Mouse (Mus musculus) lung, embryonic 15.5 days (tissue): ENCODE results near the gene Rnf5. TPM values are rescaled to one million over a fixed set of nuclear protein-coding genes. Genes with fewer than 3 reads are reported as not detected.

Experiments
- ATAC-seq: fragments of 200-750 bp; cut with Nextera tagmentation; 2 replicates; pipeline ENCODE4 v1.8.0; 2017; ENCODE audit warnings: moderate number of reproducible peaks, borderline replicate concordance; ENCODE audit not compliant: low FRiP score, low TSS enrichment; ENCODE audit errors: extremely low read depth
- H3K27ac ChIP-seq: fragments of 300-500 bp; sonication (generic); 2 replicates; pipeline ENCODE4 v1.5.1; 2015; ENCODE audit warnings: moderate library complexity, mild to moderate bottlenecking, inconsistent platforms
- H3K27me3 ChIP-seq: fragments of 300-500 bp; sonication (generic); 2 replicates; pipeline ENCODE4 v1.6.1; 2015; ENCODE audit warnings: inconsistent platforms
- H3K36me3 ChIP-seq: fragments of 300-500 bp; sonication (generic); 2 replicates; pipeline ENCODE4 v1.6.1; 2015; ENCODE audit warnings: inconsistent platforms
- H3K4me1 ChIP-seq: fragments of 300-500 bp; sonication (generic); 2 replicates; pipeline ENCODE4 v1.6.1; 2015; ENCODE audit warnings: inconsistent platforms
- H3K4me2 ChIP-seq: fragments of 300-500 bp; sonication (generic); 2 replicates; pipeline ENCODE4 v1.6.1; 2015; ENCODE audit warnings: inconsistent platforms, mild to moderate bottlenecking, moderate library complexity
- H3K4me3 ChIP-seq: fragments of 300-500 bp; sonication (generic); 2 replicates; pipeline ENCODE4 v1.5.1; 2015; ENCODE audit warnings: mild to moderate bottlenecking, inconsistent platforms
- H3K9ac ChIP-seq: fragments of 300-500 bp; sonication (generic); 2 replicates; pipeline ENCODE4 v1.6.1; 2015; ENCODE audit warnings: inconsistent platforms
- H3K9me3 ChIP-seq: fragments of 300-500 bp; sonication (generic); 2 replicates; pipeline ENCODE4 v1.6.1; 2016; ENCODE audit warnings: inconsistent platforms
- WGBS: fragments of 180-500 bp; shearing (Covaris S2); methylation state at CpG from one replicate; pipeline ENCODE4 v1.1.7; 2015; 5-methylcytosine and 5-hydroxymethylcytosine counted together
- polyA plus RNA-seq: library from polyadenylated mRNA; unstranded; fragments of >200 nt; fragmentation: Nextera tagmentation; extraction: Ambion mirVana; gene quantifications from 2 replicates; pipeline ENCODE4 v1.2.1, GENCODE M21; 2015

The Rnf5 gene
- polyA plus RNA-seq, 1 experiment from 2014 or later = 122 TPM

DNA sequence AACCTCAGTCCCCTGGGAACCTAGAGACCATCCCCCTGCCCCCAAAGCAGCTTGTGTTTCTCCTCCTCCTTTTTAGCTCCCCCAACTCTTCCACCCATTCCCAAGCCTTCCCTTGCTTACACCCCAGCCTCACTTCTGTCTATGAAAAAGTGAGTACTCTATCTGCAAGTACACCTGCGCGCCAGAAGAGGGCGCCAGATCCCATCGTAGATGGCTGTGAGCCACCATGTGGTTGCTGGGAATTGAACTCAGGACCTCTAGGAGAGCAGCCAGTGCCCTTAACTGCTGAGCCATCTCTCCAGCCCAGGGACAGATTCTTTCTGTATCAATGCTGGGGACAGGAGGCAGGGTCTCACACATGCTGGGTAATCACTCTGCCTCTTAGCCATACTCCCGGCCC is 31.6 kb downstream of the Rnf5 start:
- no peaks in the 10 kb centered on the region for H3K27me3 ChIP-seq
- H3K4me3 ChIP-seq = no peak overlapping the region
- peaks cover 4% of the 10 kb centered on the region; the same call in 1 of the 2 replicates for H3K4me1 ChIP-seq
- 18% methylated on average over 5 of the region's 5 CpGs for WGBS
- no peak overlapping the region for H3K27ac ChIP-seq
- H3K9ac ChIP-seq = no peak overlapping the region
- H3K36me3 ChIP-seq = no peaks in the 10 kb centered on the region
- no peak for ATAC-seq
- H3K4me2 ChIP-seq = no peak overlapping the region
- no peaks in the 10 kb centered on the region for H3K9me3 ChIP-seq

DNA sequence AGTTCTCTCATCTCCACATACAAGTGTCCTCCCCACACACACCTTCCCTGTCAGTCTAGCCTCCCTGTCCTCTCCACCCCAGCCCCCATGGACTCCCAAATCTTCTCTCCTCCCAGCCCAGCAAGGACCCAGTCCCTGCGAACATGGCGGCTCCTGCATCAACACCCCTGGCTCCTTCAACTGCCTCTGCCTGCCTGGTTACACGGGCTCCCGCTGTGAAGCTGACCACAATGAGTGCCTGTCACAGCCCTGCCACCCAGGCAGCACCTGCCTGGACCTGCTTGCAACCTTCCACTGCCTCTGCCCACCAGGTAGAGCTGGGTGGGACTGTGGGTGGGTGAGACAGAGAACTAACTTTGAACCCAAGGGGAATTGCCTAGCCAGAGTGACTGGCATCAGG is 33.6 kb downstream of the Rnf5 start:
- H3K36me3 ChIP-seq = no peaks in the 10 kb centered on the region
- no peak overlapping the region for H3K9ac ChIP-seq
- H3K4me1 ChIP-seq = peaks cover 2% of the 10 kb centered on the region; the same call in 1 of the 2 replicates
- no peak overlapping the region for H3K27ac ChIP-seq
- no peaks in the 10 kb centered on the region for H3K27me3 ChIP-seq
- H3K9me3 ChIP-seq = no peaks in the 10 kb centered on the region
- 63% methylated on average over 4 of the region's 4 CpGs for WGBS
- no peak overlapping the region for H3K4me3 ChIP-seq
- ATAC-seq = no peak
- H3K4me2 ChIP-seq = no peak overlapping the region

DNA sequence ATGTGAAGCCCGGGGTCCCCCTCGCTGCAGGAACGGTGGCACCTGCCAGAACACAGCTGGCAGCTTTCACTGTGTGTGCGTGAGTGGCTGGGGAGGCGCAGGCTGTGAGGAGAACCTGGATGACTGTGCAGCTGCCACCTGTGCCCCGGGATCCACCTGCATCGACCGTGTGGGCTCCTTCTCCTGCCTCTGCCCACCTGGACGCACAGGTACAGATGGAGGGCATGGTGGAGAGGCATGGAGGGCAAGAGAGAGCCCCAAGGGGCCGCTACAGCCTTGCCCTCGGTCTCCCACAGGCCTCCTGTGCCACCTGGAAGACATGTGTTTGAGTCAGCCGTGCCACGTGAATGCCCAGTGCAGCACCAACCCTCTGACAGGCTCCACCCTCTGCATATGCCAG is 35.1 kb downstream of the Rnf5 start:
- Histone ChIP-seq H3K9ac (no peak overlapping the region), H3K4me1 (peaks cover 14% of the 10 kb centered on the region), H3K27ac (no peak overlapping the region), H3K4me2 (no peak overlapping the region), H3K36me3 (no peaks in the 10 kb centered on the region), H3K9me3 (no peaks in the 10 kb centered on the region), H3K27me3 (no peaks in the 10 kb centered on the region), H3K4me3 (no peak overlapping the region)
- no peak for ATAC-seq
- 71% methylated on average over 13 of the region's 13 CpGs for WGBS

GRCm38 (mm10) chr17:34567311-34567710 is 36.2 kb downstream of the Rnf5 start:
- Histone ChIP-seq H3K9me3 (no peaks in the 10 kb centered on the region), H3K4me1 (peaks cover 14% of the 10 kb centered on the region), H3K9ac (no peak overlapping the region), H3K27ac (no peak overlapping the region), H3K36me3 (no peaks in the 10 kb centered on the region), H3K27me3 (no peaks in the 10 kb centered on the region), H3K4me3 (no peak overlapping the region), H3K4me2 (no peak overlapping the region)
- ATAC-seq = no peak
- WGBS = 55% methylated on average over 9 of the region's 9 CpGs

DNA sequence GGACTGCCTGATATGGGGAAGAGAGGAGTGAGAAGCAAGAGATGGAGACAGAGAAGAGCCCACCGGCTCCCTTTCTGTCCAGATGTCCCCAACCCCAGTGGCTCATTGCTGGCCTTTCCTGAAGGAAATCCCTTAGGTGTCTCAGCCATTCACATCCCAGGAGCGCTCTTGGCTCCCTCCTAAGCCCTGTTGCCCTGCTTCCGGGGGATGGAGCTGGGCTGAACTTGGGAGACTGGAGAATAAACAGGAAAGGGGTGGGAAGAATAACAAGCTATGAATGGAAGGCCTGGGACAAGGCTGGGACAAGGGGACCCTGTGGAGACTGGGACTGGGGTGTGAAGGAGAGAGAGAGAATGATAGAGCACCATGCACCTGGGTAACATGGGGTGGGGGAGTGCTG is 38.7 kb downstream of the Rnf5 start:
- H3K27me3 ChIP-seq = no peaks in the 10 kb centered on the region
- WGBS = 29% methylated on average over 3 of the region's 3 CpGs
- H3K27ac ChIP-seq = peak overlapping the region; percentile 87
- ATAC-seq = peak; percentile 49; the same call in 1 of the 2 replicates
- no peak overlapping the region for H3K9ac ChIP-seq
- H3K36me3 ChIP-seq = no peaks in the 10 kb centered on the region
- H3K4me3 ChIP-seq = peak overlapping the region; percentile 30
- H3K9me3 ChIP-seq = no peaks in the 10 kb centered on the region
- H3K4me2 ChIP-seq = peak overlapping the region; percentile 49
- peaks cover 14% of the 10 kb centered on the region for H3K4me1 ChIP-seq

- H3K9ac ChIP-seq = no peak within 1 kb of the TSS
- peak within 1 kb of the TSS; percentile 87 for H3K27ac ChIP-seq
- H3K9me3 ChIP-seq = no peaks in the 10 kb centered on the region
- 6% methylated on average over 6 of the region's 6 CpGs for WGBS
- peak within 1 kb of the TSS; percentile 49 for H3K4me2 ChIP-seq
- peak; percentile 60; the same call in 1 of the 2 replicates for ATAC-seq
- peaks cover 16% of the 10 kb centered on the region for H3K4me1 ChIP-seq
- no peaks in the 10 kb centered on the region for H3K27me3 ChIP-seq
- H3K4me3 ChIP-seq = peak within 1 kb of the TSS; percentile 30
- H3K36me3 ChIP-seq = no peaks in the 10 kb centered on the region
Observed at GRCm38 (mm10) chr17:34564003-34564421, 39.5 kb downstream of the Rnf5 start, which contains the start of gene Notch4. Notch4 (plus strand) TSS chr17:34564268.

DNA sequence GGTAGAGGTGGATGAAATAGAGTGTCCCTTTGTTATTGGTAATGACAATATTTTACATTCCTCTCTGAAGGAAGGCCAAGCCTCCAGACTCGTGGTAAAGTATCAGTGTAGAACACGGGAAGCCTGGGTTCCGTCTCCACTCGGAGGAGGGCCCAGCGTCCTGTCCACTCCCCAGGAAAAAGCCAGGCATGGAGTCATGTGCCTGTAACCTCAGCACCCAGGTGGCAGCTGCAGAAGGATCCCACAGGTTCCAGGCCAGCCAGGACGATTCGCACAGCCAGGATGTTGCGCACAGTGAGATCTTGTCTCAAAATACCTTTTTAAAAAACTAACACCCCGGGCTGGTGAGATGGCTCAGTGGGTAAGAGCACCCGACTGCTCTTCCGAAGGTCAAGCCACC is 40.1 kb downstream of the Rnf5 start:
- no peak overlapping the region for H3K9ac ChIP-seq
- H3K27ac ChIP-seq = no peak overlapping the region
- H3K4me1 ChIP-seq = peaks cover 16% of the 10 kb centered on the region
- H3K27me3 ChIP-seq = no peaks in the 10 kb centered on the region
- H3K4me3 ChIP-seq = no peak overlapping the region
- 67% methylated on average over 11 of the region's 11 CpGs for WGBS
- ATAC-seq = no peak
- no peak overlapping the region for H3K4me2 ChIP-seq
- H3K9me3 ChIP-seq = no peaks in the 10 kb centered on the region
- H3K36me3 ChIP-seq = no peaks in the 10 kb centered on the region

- WGBS = 58% methylated on average over 3 of the region's 3 CpGs
- Histone ChIP-seq H3K27me3 (no peaks in the 10 kb centered on the region), H3K9me3 (no peaks in the 10 kb centered on the region), H3K9ac (no peak overlapping the region), H3K36me3 (no peaks in the 10 kb centered on the region), H3K4me2 (no peak overlapping the region), H3K27ac (no peak overlapping the region), H3K4me1 (peaks cover 16% of the 10 kb centered on the region), H3K4me3 (no peak overlapping the region)
- ATAC-seq = no peak
Observed at GRCm38 (mm10) chr17:34562595-34562994, 40.9 kb downstream of the Rnf5 start.

GRCm38 (mm10) chr17:34561200-34561599 is 42.3 kb downstream of the Rnf5 start:
- no peak for ATAC-seq
- H3K9me3 ChIP-seq = no peaks in the 10 kb centered on the region
- H3K4me2 ChIP-seq = peak overlapping the region; percentile 31; the same call in 1 of the 2 replicates
- peak overlapping the region; percentile 64 for H3K27ac ChIP-seq
- peaks cover 16% of the 10 kb centered on the region for H3K4me1 ChIP-seq
- H3K9ac ChIP-seq = no peak overlapping the region
- no peak overlapping the region for H3K4me3 ChIP-seq
- WGBS = 61% methylated on average over 8 of the region's 8 CpGs
- no peaks in the 10 kb centered on the region for H3K36me3 ChIP-seq
- no peaks in the 10 kb centered on the region for H3K27me3 ChIP-seq

- Histone ChIP-seq H3K4me2 (no peak overlapping the region; the same call in 1 of the 2 replicates), H3K36me3 (no peaks in the 10 kb centered on the region), H3K27me3 (no peaks in the 10 kb centered on the region), H3K4me3 (no peak overlapping the region), H3K9me3 (no peaks in the 10 kb centered on the region), H3K9ac (no peak overlapping the region), H3K4me1 (peaks cover 16% of the 10 kb centered on the region), H3K27ac (no peak overlapping the region)
- ATAC-seq = no peak
- 86% methylated on average over 6 of the region's 6 CpGs for WGBS
Observed at GRCm38 (mm10) chr17:34560438-34560837, 43.1 kb downstream of the Rnf5 start.

DNA sequence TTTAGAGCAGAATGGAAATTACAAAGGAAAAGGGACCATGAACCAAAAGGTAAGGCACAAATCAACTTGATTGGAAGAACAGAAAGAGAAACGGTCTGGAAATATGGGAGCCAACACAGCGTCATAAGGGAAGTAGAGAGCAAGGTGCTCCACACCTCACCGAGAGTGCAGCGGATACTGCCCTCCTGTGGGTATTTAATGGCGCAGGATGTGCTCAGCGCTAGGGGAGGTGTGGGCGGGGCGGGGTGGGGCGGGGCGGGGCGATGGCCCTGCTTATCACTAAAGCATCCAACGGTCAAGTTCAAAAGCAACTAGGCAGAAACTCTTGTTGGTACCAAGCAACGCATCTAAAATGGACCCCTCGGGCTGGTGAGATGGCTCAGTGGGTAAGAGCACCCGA is 43.6 kb downstream of the Rnf5 start:
- no peaks in the 10 kb centered on the region for H3K36me3 ChIP-seq
- no peak for ATAC-seq
- H3K27me3 ChIP-seq = no peaks in the 10 kb centered on the region
- H3K9ac ChIP-seq = no peak overlapping the region
- no peaks in the 10 kb centered on the region for H3K9me3 ChIP-seq
- no peak overlapping the region for H3K27ac ChIP-seq
- no peak overlapping the region for H3K4me3 ChIP-seq
- no peak overlapping the region for H3K4me2 ChIP-seq
- peaks cover 13% of the 10 kb centered on the region for H3K4me1 ChIP-seq
- WGBS = 20% methylated on average over 15 of the region's 15 CpGs

GRCm38 (mm10) chr17:34559116-34559515 is 44.4 kb downstream of the Rnf5 start:
- Histone ChIP-seq H3K4me2 (no peak overlapping the region), H3K4me1 (peaks cover 5% of the 10 kb centered on the region), H3K4me3 (no peak overlapping the region), H3K9me3 (no peaks in the 10 kb centered on the region), H3K36me3 (no peaks in the 10 kb centered on the region), H3K9ac (no peak overlapping the region), H3K27ac (no peak overlapping the region), H3K27me3 (no peaks in the 10 kb centered on the region)
- 63% methylated on average over 7 of the region's 7 CpGs for WGBS
- ATAC-seq = no peak

GRCm38 (mm10) chr17:34557411-34557810 is 46.1 kb downstream of the Rnf5 start:
- no peaks in the 10 kb centered on the region for H3K27me3 ChIP-seq
- no peaks in the 10 kb centered on the region for H3K36me3 ChIP-seq
- H3K27ac ChIP-seq = no peak overlapping the region
- H3K9me3 ChIP-seq = no peaks in the 10 kb centered on the region
- no peak overlapping the region for H3K4me2 ChIP-seq
- peaks cover 2% of the 10 kb centered on the region; the same call in 1 of the 2 replicates for H3K4me1 ChIP-seq
- H3K9ac ChIP-seq = no peak overlapping the region
- no peak overlapping the region for H3K4me3 ChIP-seq
- no peak for ATAC-seq
- 67% methylated on average over 11 of the region's 11 CpGs for WGBS
